Mouse (Mus musculus) heart, postnatal 4 days (tissue): Measurements from ENCODE around the gene Gimap4. TPM values are rescaled to one million over a fixed set of nuclear protein-coding genes. Genes with fewer than 3 reads are reported as not detected.

Experiments used
- DNase-seq: peaks from one replicate; pipeline ENCODE4 v3.0.0; 2021
- total RNA-seq, 2 experiments: library from RNA; stranded (reverse); gene quantifications; 2 replicates each; pipeline ENCODE4 v1.2.3; 2021

Gene Gimap4
- total RNA-seq, result 10 to 100 TPM; 41.2 to 50.1 TPM

DNA sequence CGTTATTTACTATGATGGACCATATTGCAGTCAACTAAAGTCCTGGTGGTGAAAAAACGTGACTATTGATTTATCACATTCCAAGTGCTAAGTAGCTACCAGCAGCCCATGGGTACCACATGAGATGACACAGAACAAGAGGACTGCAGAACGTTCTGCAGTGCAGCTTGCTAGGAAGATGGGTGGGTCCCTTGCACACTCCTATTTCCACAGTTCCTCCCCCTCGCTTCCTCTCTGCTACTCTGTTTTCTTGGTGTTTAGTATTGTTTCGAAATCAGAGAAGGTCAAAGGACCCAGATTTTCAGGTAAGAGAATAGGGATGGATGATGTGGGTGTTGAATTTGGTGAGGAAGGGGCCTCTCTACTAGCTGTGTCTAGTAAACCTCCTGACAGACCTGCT is at the start of gene Gimap4:
Gimap4 (plus strand) TSS at position 231 of the 400 bp plus-strand sequence.
- DNase-seq, result no peak

DNA sequence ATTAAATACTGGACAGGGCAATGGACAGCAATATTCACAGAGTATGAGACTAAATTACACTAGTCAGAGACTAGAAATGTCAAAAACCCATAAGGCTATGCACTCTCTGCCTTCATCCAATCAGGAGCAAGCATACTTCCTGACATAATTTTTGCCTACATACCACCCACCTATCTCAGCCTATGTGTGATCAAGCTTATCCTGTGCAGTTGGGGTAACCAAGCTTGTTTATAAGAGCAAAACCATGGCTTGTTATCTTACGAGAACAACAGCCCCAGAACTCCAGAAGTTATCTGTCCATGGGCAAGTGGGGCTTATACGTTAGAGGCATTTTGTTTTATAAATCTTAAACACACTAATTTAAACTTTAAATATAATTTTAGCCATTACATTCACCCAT is 49.2 kb upstream of the Gimap4 start:
- DNase-seq, result no peak

- peak; percentile 72 for DNase-seq
Measured at GRCm38 (mm10) chr6:48636515-48636914, 47.8 kb upstream of the Gimap4 start.

- no peak for DNase-seq
Measured at GRCm38 (mm10) chr6:48637811-48638500, 46.4 kb upstream of the Gimap4 start.

- no peak for DNase-seq
Measured at GRCm38 (mm10) chr6:48638553-48638952, 45.8 kb upstream of the Gimap4 start.

- DNase-seq, result no peak
Measured at GRCm38 (mm10) chr6:48641391-48641790, 43.0 kb upstream of the Gimap4 start.

- peak; percentile 41 for DNase-seq
Measured at GRCm38 (mm10) chr6:48642764-48643292, 41.5 kb upstream of the Gimap4 start.

DNA sequence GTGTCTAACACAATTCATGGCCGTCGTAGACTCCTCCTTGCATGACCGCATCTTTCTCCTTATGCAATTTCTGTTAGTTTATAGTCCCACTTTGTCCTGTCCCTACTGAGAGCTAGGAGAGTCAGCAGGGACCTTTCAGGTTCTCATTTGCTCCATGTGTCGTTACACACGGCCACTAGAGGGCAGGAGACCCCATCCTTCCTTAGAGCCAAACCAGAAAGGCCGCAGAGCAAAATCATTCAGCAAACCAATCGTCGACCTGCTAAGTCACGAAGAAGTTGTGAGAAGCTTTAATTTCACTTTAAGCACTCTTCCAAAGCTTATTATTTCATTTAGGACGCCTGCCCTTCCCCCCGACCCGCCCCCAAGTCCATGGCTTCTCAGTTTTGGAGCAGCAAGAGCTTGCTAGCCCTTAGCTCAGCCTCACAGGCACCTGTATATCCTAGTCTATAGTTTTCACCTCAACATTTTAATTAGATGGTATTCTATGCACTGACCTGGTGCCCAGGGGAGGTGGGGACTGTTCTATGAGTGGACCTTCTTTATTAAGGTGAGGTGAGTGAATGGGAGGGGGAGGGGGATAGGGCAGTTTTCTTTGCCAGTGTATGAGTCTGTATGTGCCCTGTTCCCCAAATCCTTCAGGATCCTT is 38.6 kb upstream of the Gimap4 start:
- DNase-seq, result peak; percentile 82

- no peak for DNase-seq
Measured at GRCm38 (mm10) chr6:48646309-48646690, 38.0 kb upstream of the Gimap4 start.

DNA sequence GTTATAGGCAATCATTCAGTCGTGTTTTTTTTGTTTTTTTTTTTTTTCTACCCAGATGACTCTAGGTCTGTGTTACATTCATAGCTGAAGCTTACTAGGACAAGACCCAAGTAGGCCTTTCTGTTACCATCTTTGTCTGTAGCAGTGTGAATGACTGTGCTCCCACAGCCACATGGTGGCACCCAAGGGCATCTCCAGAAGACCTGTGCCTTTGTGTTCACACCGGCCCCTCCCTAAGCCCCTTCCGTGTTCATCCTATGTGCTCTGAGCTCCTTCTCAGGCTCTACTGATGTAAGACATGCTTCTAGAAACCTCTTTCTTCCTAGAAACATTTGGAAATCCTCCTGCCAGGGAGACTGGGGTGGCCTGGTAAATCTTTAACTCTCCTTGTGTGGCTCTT is 37.4 kb upstream of the Gimap4 start, which contains the start of gene Gimap8:
Gimap8 (plus strand) TSS at position 240 of the 400 bp plus-strand sequence.
- DNase-seq, result peak; percentile 68

GRCm38 (mm10) chr6:48647611-48648010 is 36.7 kb upstream of the Gimap4 start:
- no peak for DNase-seq

- no peak for DNase-seq
Measured at GRCm38 (mm10) chr6:48648779-48649178, 35.6 kb upstream of the Gimap4 start.

GRCm38 (mm10) chr6:48650041-48650440 is 34.3 kb upstream of the Gimap4 start:
- no peak for DNase-seq

DNA sequence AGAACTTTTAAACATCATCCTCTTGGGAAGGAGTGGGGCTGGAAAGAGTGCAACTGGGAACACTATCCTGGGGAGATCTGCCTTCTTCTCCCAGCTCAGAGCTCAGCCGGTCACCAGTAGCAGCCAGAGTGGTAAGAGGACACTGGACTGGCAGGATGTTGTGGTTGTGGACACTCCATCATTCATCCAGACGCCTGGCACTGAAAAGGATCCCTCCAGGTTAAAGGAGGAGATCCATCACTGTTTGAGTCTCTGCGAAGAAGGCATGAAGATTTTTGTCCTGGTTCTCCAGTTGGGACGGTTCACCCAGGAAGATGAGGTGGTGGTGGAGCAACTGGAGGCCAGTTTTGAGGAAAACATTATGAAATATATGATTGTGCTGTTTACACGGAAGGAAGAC is 25.6 kb upstream of the Gimap4 start:
- DNase-seq, result no peak

- DNase-seq, result no peak
Measured at GRCm38 (mm10) chr6:48664750-48665149, 19.6 kb upstream of the Gimap4 start.

DNA sequence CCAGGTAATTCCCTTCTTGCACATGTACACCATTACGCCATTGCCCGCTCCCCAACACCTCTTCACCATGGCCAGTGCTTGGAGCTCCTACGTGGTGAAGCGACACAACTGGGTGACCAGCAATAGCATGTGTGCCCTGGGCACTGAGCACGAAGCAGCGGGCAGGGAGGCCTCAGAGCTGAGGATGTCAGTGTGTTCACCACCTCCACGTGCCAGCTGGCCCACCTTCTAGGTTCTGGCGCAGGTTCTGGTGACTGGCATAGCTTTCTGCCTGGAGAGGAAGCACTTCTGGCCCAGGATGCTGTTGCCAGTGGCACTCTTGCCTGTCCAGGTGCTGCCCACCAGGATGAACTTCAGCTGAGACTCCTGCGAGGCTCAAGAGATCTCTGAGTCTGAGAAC is 18.9 kb upstream of the Gimap4 start:
- no peak for DNase-seq

- no peak for DNase-seq
Measured at GRCm38 (mm10) chr6:48666159-48666586, 18.2 kb upstream of the Gimap4 start.

- DNase-seq, result no peak
Measured at GRCm38 (mm10) chr6:48668022-48668421, 16.3 kb upstream of the Gimap4 start.

- no peak for DNase-seq
Measured at GRCm38 (mm10) chr6:48669446-48669969, 14.8 kb upstream of the Gimap4 start.

DNA sequence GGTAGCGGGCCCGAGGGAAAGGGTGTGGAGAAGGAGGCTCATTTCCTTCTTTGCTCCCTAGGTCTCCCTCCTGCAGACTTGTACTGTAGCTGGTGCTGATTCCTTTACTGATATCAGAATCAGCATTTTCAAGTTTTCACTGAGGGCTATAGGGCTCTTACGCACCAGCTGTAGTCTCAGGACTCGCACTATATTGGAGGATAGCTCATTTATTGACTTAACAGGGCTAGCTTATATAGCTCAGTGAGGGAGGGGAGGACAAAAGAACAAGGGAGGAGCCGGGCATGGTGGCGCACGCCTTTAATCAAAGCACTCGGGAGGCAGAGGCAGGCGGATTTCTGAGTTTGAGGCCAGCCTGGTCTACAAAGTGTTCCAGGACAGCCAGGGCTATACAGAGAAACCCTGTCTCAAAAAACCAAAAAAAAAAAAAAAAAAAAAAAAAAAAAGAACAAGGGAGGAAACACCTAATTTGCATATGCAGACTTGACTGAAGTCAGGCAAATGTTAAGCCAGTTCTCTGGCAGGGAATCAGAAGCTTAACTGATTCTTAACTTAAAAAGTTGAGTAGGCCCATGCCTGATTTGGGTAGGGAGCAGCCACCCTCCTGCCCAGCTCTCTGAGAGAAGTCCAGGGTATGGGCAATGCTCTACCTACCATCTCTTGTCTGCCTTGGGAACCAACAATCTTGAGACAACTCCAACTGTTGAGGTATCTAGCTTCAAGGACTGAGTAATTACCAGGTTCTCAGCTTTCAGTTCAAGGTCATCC is 9.9 kb upstream of the Gimap4 start:
- no peak for DNase-seq

GRCm38 (mm10) chr6:48675400-48675930 is 8.9 kb upstream of the Gimap4 start:
- no peak for DNase-seq
